Mouse (Mus musculus) CH12.LX (cell line): Measurements from ENCODE around the gene Smtnl2. TPM values are rescaled to one million over a fixed set of nuclear protein-coding genes. Genes with fewer than 3 reads are reported as not detected.

Experiments
- DNase-seq: peaks from one replicate; pipeline ENCODE4 v3.0.0-alpha.2; 2013; ENCODE audit errors: extremely low read depth
- H3K27ac ChIP-seq: 2 replicates; pipeline ENCODE4 v1.5.1; 2012; ENCODE audit warnings: low read depth, mild to moderate bottlenecking, control low read depth, moderate library complexity; ENCODE audit not compliant: insufficient read depth
- H3K27me3 ChIP-seq: replicated peaks from 2 replicates; pipeline ENCODE3; 2012; ENCODE audit warnings: inconsistent platforms
- H3K36me3 ChIP-seq, 2 experiments: replicated peaks in 1 of 2; 2 replicates each; pipeline versions ENCODE3 to v1.6.1; 2012; ENCODE audit warnings: inconsistent platforms in 1 of 2, low read length in 1 of 2, mild to moderate bottlenecking in 1 of 2, mixed read lengths in 1 of 2, moderate library complexity in 1 of 2; ENCODE audit not compliant: control insufficient read depth in 1 of 2, insufficient read depth in 1 of 2
- H3K4me1 ChIP-seq, 2 experiments: 2 replicates each; pipeline ENCODE4 v1.6.1; 2012; ENCODE audit warnings: inconsistent platforms in 1 of 2, moderate library complexity in 1 of 2; ENCODE audit not compliant: insufficient read depth in 2 of 2, control insufficient read depth in 1 of 2
- H3K4me2 ChIP-seq: 2 replicates; pipeline ENCODE4 v1.6.1; 2012; ENCODE audit warnings: low read depth, mild to moderate bottlenecking, control low read depth; ENCODE audit not compliant: poor library complexity, insufficient read depth, severe bottlenecking
- H3K4me3 ChIP-seq, 3 experiments: fragments of 150-350 bp in 1 of 3; sonication (generic) in 1 of 3; replicated peaks in 1 of 3; 2 replicates each; pipeline versions ENCODE3 to v1.5.1; 2011 to 2012; ENCODE audit warnings: low read depth in 2 of 3, low read length in 2 of 3, mild to moderate bottlenecking in 2 of 3, moderate library complexity in 2 of 3, control low read depth in 1 of 3, improper control_type of control experiment in 1 of 3, inconsistent platforms in 1 of 3, mixed read lengths in 1 of 3; ENCODE audit not compliant: poor library complexity in 1 of 3
- H3K79me2 ChIP-seq: replicated peaks from 2 replicates; pipeline ENCODE4 v1.6.1; 2012; ENCODE audit warnings: mild to moderate bottlenecking, moderate library complexity; ENCODE audit not compliant: control insufficient read depth, poor library complexity, insufficient read depth, severe bottlenecking; ENCODE audit errors: extremely low read depth
- H3K9ac ChIP-seq: 2 replicates; pipeline ENCODE4 v1.6.1; 2012; ENCODE audit warnings: low read depth, mild to moderate bottlenecking, control low read depth, moderate library complexity; ENCODE audit not compliant: insufficient read depth
- H3K9me3 ChIP-seq: replicated peaks from 2 replicates; pipeline ENCODE3; 2012; ENCODE audit warnings: low read length, inconsistent platforms, mixed read lengths
- BHLHE40 ChIP-seq: IDR thresholded peaks from 2 replicates; pipeline ENCODE4 v1.6.1; 2011; ENCODE audit warnings: mild to moderate bottlenecking, low read depth, low read length, improper control_type of control experiment
- CHD2 ChIP-seq: IDR thresholded peaks from 2 replicates; pipeline ENCODE4 v1.6.1; 2011; ENCODE audit warnings: low read length, improper control_type of control experiment
- CTCF ChIP-seq, 2 experiments: IDR thresholded peaks in 1 of 2; conservative IDR thresholded peaks in 1 of 2; 2 replicates each; pipeline ENCODE4 v1.5.1; 2011 to 2012; ENCODE audit warnings: low read depth in 2 of 2, low read length in 2 of 2, improper control_type of control experiment in 1 of 2, inconsistent platforms in 1 of 2, mild to moderate bottlenecking in 1 of 2, moderate library complexity in 1 of 2
- ELF1 ChIP-seq: IDR thresholded peaks from 2 replicates; pipeline ENCODE4 v1.6.1; 2014; ENCODE audit warnings: low read depth, mild to moderate bottlenecking, inconsistent platforms, low read length, improper control_type of control experiment
- IRF4 ChIP-seq: IDR thresholded peaks from 2 replicates; pipeline ENCODE4 v1.6.1; 2014; ENCODE audit warnings: low read depth, mild to moderate bottlenecking, inconsistent platforms, low read length, improper control_type of control experiment
- JUN ChIP-seq: IDR thresholded peaks from 2 replicates; pipeline ENCODE4 v1.6.1; 2011; ENCODE audit warnings: low read depth, mild to moderate bottlenecking, low read length, improper control_type of control experiment, moderate library complexity; ENCODE audit not compliant: insufficient read depth
- MAX ChIP-seq: IDR thresholded peaks from 2 replicates; pipeline ENCODE4 v1.6.1; 2011; ENCODE audit warnings: low read length, improper control_type of control experiment
- MYC ChIP-seq: IDR thresholded peaks from 2 replicates; pipeline ENCODE4 v1.6.1; 2011; ENCODE audit warnings: low read depth, mild to moderate bottlenecking, improper control_type of control experiment, low read length
- RAD21 ChIP-seq: IDR thresholded peaks from 2 replicates; pipeline ENCODE4 v1.6.1; 2011; ENCODE audit warnings: low read depth, mild to moderate bottlenecking, low read length, improper control_type of control experiment, moderate library complexity
- SIN3A ChIP-seq: IDR thresholded peaks from 2 replicates; pipeline ENCODE4 v1.6.1; 2012; ENCODE audit warnings: low read length, improper control_type of control experiment, inconsistent platforms
- SMC3 ChIP-seq: IDR thresholded peaks from 2 replicates; pipeline ENCODE4 v1.6.1; 2011; ENCODE audit warnings: low read depth, low read length, improper control_type of control experiment
- USF1 ChIP-seq: IDR thresholded peaks from 2 replicates; pipeline ENCODE4 v1.6.1; 2014; ENCODE audit warnings: low read depth, mild to moderate bottlenecking, inconsistent platforms, low read length, improper control_type of control experiment
- USF2 ChIP-seq: conservative IDR thresholded peaks from 2 replicates; pipeline ENCODE4 v1.6.1; 2011; ENCODE audit warnings: low read depth, low read length, improper control_type of control experiment
- ZNF384 ChIP-seq: IDR thresholded peaks from 2 replicates; pipeline ENCODE4 v1.6.1; 2012; ENCODE audit warnings: low read depth, low read length, improper control_type of control experiment, inconsistent platforms
- dilution Hi-C: fragments of 300-500 bp; cut with MboI; formaldehyde crosslinking; loops from 2 replicates; pipeline ENCODE4 v1.14.3; 2020; ENCODE audit warnings: low sequenced_read_pairs; ENCODE audit not compliant: extremely low pct_unique_long_range_greater_than_20kb, extremely low pct_ligation_motif_present
- in situ Hi-C: fragments of 300-500 bp; cut with MboI; formaldehyde crosslinking; loops from 3 replicates; pipeline ENCODE4 v1.14.3; 2019; ENCODE audit warnings: low sequenced_read_pairs, low pct_ligation_motif_present, low pct_unique_long_range_greater_than_20kb, mixed read lengths
- polyA plus RNA-seq: library from polyadenylated mRNA; unstranded; fragments of >175 nt; gene quantifications from 2 replicates; pipeline ENCODE4 v1.2.1, GENCODE M21; 2012; ENCODE audit warnings: low read depth; ENCODE audit not compliant: insufficient read length
- total RNA-seq, 2 experiments: library from RNA; depleted of rRNA; stranded (reverse); fragments of 300-350 nt in 1 of 2; fragments of >200 nt in 1 of 2; gene quantifications; 2 replicates each; pipeline ENCODE4 v1.2.3; 2012 to 2014

Gene Smtnl2
- total and polyA plus RNA-seq, 3 experiments = 0.47 TPM; not detected in 1

DNA sequence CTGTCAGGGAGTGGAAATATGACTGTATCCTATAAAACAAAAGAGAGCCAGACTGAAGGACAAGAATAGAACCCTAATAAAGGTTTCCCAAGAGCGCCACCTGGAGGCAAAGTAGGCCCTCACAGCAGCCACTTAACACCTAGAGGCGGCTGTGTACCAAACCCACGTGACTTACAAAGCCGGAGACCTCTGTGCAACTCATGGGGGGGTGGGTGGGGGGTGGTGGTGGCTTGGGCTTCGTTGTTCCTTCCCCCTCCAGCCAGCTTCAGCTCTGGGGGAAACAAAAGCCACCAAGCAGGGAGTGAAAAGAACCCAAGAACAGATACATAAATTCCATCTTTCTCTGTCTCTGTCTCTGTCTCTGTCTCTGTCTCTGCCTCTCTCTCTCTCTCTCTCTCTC is 17.2 kb upstream of the Smtnl2 start:
- Histone ChIP-seq H3K9ac (no peak overlapping the region), H3K4me1 (peaks cover 0 to 6% of the 10 kb centered on the region in 2 experiments; a peak in 2 of 4 replicates), H3K4me3 (no peak overlapping the region), H3K27ac (no peak overlapping the region), H3K27me3 (peaks cover 13% of the 10 kb centered on the region), H3K4me2 (no peak overlapping the region), H3K36me3 (no peaks in the 10 kb centered on the region), H3K9me3 (peaks cover 12% of the 10 kb centered on the region), H3K79me2 (no peaks in the 10 kb centered on the region)
- peak; percentile 86 for DNase-seq
- no peak for TF ChIP-seq SIN3A
- peak; percentile 21 to 80; a peak in 2 of 4 replicates for TF ChIP-seq CTCF (conservative IDR thresholded peaks at IDR 0.05 in 1 of 2, IDR thresholded peaks at IDR 0.05 in 1 of 2; ENCODE audit: low read depth in 2 of 2, low read length in 2 of 2)
- TF ChIP-seq CHD2 = no peak
- no peak for TF ChIP-seq MYC
- peak; percentile 60 for TF ChIP-seq SMC3
- peak; percentile 63 for TF ChIP-seq RAD21
- peak; percentile 39 for TF ChIP-seq USF1
- TF ChIP-seq JUN = no peak
- no peak for TF ChIP-seq BHLHE40
- peak; percentile 32; the same call in 1 of the 2 replicates for TF ChIP-seq USF2
- in situ Hi-C loops = loop anchor here (25.0 kb wide), 1 partner anchor 584 kb away; the partner anchor contains the start of gene Camkk1
- dilution Hi-C loops = no loop called here

- DNase-seq = no peak
- dilution Hi-C loops = no loop called here
Measured at GRCm38 (mm10) chr11:72426884-72427283, 15.4 kb upstream of the Smtnl2 start.

DNA sequence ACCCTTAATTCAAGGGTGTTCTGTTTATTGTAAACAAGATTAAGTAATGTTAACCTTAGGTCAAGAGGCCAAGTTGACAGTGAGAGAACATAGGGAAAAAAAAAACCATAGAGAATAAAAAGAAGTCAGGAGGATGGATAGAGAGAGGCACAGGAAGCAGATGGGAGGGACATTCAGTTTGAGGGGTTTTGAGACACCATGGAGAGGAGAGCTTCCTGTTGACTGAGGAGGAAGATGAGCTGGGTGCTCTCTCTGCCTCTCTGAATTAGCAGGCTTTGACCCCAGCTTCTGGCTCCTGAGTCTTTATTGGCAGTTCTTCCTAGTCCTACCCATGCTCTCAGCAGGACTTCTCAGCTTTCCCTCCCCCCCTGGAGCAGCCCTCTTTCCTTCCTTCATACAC is 13.7 kb upstream of the Smtnl2 start:
- Histone ChIP-seq H3K27me3 (peaks cover 13% of the 10 kb centered on the region), H3K4me2 (no peak overlapping the region), H3K9me3 (peaks cover 12% of the 10 kb centered on the region), H3K79me2 (no peaks in the 10 kb centered on the region), H3K4me3 (no peak overlapping the region), H3K27ac (no peak overlapping the region), H3K36me3 (no peaks in the 10 kb centered on the region), H3K9ac (no peak overlapping the region), H3K4me1 (peaks cover 0 to 11% of the 10 kb centered on the region in 2 experiments; a peak in 2 of 4 replicates)
- in situ Hi-C loops (loop anchor here (25.0 kb wide), 1 partner anchor 587 kb away; the partner anchor contains the start of gene Camkk1), dilution Hi-C loops (no loop called here)
- no peak for DNase-seq
- no peak for TF ChIP-seq RAD21
- no peak for TF ChIP-seq SMC3
- TF ChIP-seq ZNF384 = no peak
- no peak for TF ChIP-seq ELF1
- no peak for TF ChIP-seq CHD2

More at GRCm38 (mm10) chr11:72426884-72427283, 15.4 kb upstream of the Smtnl2 start:
- Histone ChIP-seq H3K79me2 (no peaks in the 10 kb centered on the region), H3K27me3 (peaks cover 13% of the 10 kb centered on the region), H3K27ac (no peak overlapping the region), H3K36me3 (no peaks in the 10 kb centered on the region), H3K4me2 (no peak overlapping the region), H3K9ac (no peak overlapping the region), H3K9me3 (peaks cover 12% of the 10 kb centered on the region), H3K4me3 (no peak overlapping the region), H3K4me1 (peaks cover 0 to 6% of the 10 kb centered on the region in 2 experiments; a peak in 2 of 4 replicates)
- in situ Hi-C loops = loop anchor here (25.0 kb wide), 1 partner anchor 585 kb away; the partner anchor contains the start of gene Camkk1
- peak; percentile 44 for TF ChIP-seq SMC3
- TF ChIP-seq MAX = no peak
- no peak for TF ChIP-seq IRF4
- no peak for TF ChIP-seq ELF1
- peak; percentile 43 for TF ChIP-seq RAD21
- peak; percentile 24 to 57; a peak in 2 of 4 replicates for TF ChIP-seq CTCF (conservative IDR thresholded peaks at IDR 0.05 in 1 of 2, IDR thresholded peaks at IDR 0.05 in 1 of 2; ENCODE audit: low read depth in 2 of 2, low read length in 2 of 2)
